Mouse (Mus musculus): ENCODE results near the gene Mepce. TPM values are rescaled to one million over a fixed set of nuclear protein-coding genes. Genes with fewer than 3 reads are reported as not detected.

The Mepce gene
- polyA plus RNA-seq, 1 experiment from 2014 or later = 13.7 TPM

GRCm38 (mm10) chr5:137784546-137784945 lies 2.9 kb downstream of the Mepce start:
- peaks cover 32% of the 10 kb centered on the region for H3K4me1 ChIP-seq (ENCODE audit: insufficient read depth, low read depth, low read length)
- peak overlapping the region; percentile 85 for H3K4me2 ChIP-seq (replicated peaks; ENCODE audit: low read depth, low read length)
- 52% methylated on average over 14 of the region's 14 CpGs for WGBS
- no peak for ATAC-seq
- 0 out of 2 replicates have a peak overlapping the region, but pooled peaks have one; percentile 99 for H3K27ac ChIP-seq (ENCODE audit: low read length)
- DNase-seq (ENCODE audit: low spot score) = no peak
- peak overlapping the region; percentile 63; the same call in 1 of the 2 replicates for H3K4me3 ChIP-seq (ENCODE audit: low read depth, low read length)
- no peaks in the 10 kb centered on the region for H3K27me3 ChIP-seq (replicated peaks; ENCODE audit: insufficient read depth, low read length)
- TF ChIP-seq EP300 (IDR thresholded peaks at IDR 0.05) (no peak), CTCF (IDR thresholded peaks at IDR 0.05) (no peak)
- H3K36me3 ChIP-seq (ENCODE audit: insufficient read depth, low read length) = peaks cover 17% of the 10 kb centered on the region
- no peaks in the 10 kb centered on the region for H3K9me3 ChIP-seq (ENCODE audit: low read length)
- H3K9ac ChIP-seq (replicated peaks; ENCODE audit: low read depth) = peak overlapping the region; percentile 80

- peak overlapping the region; percentile 85 for H3K4me2 ChIP-seq (replicated peaks; ENCODE audit: low read depth, low read length)
- ATAC-seq (no peak), DNase-seq (ENCODE audit: low spot score) (no peak)
- no peak overlapping the region for H3K27ac ChIP-seq (ENCODE audit: low read length)
- H3K36me3 ChIP-seq (ENCODE audit: insufficient read depth, low read length) = peaks cover 17% of the 10 kb centered on the region
- TF ChIP-seq EP300 (IDR thresholded peaks at IDR 0.05) (no peak), CTCF (IDR thresholded peaks at IDR 0.05) (no peak)
- no peak overlapping the region; the same call in 1 of the 2 replicates for H3K4me3 ChIP-seq (ENCODE audit: low read depth, low read length)
- no peaks in the 10 kb centered on the region for H3K27me3 ChIP-seq (replicated peaks; ENCODE audit: insufficient read depth, low read length)
- peaks cover 33% of the 10 kb centered on the region for H3K4me1 ChIP-seq (ENCODE audit: insufficient read depth, low read depth, low read length)
- peak overlapping the region; percentile 27; the same call in 1 of the 2 replicates for H3K9ac ChIP-seq (replicated peaks; ENCODE audit: low read depth)
- no peaks in the 10 kb centered on the region for H3K9me3 ChIP-seq (ENCODE audit: low read length)
- 45% methylated on average over 9 of the region's 9 CpGs for WGBS
Measured at GRCm38 (mm10) chr5:137783901-137784540, 3.4 kb downstream of the Mepce start.

- Histone ChIP-seq H3K9ac (replicated peaks; ENCODE audit: low read depth) (0 out of 2 replicates have a peak overlapping the region, but pooled peaks have one; percentile 27), H3K9me3 (ENCODE audit: low read length) (no peaks in the 10 kb centered on the region), H3K4me2 (replicated peaks; ENCODE audit: low read depth, low read length) (no peak overlapping the region; the same call in 1 of the 2 replicates), H3K4me3 (ENCODE audit: low read depth, low read length) (no peak overlapping the region), H3K27ac (ENCODE audit: low read length) (no peak overlapping the region), H3K4me1 (ENCODE audit: insufficient read depth, low read depth, low read length) (peaks cover 32% of the 10 kb centered on the region), H3K27me3 (replicated peaks; ENCODE audit: insufficient read depth, low read length) (no peaks in the 10 kb centered on the region), H3K36me3 (ENCODE audit: insufficient read depth, low read length) (peaks cover 17% of the 10 kb centered on the region)
- WGBS = 72% methylated on average over 13 of the region's 13 CpGs
- ATAC-seq = no peak
- no peak for DNase-seq (ENCODE audit: low spot score)
- TF ChIP-seq EP300 (IDR thresholded peaks at IDR 0.05) = no peak
- no peak for TF ChIP-seq CTCF (IDR thresholded peaks at IDR 0.05)
Measured at GRCm38 (mm10) chr5:137782776-137783522, 4.5 kb downstream of the Mepce start.

GRCm38 (mm10) chr5:137781661-137782060 lies 5.8 kb downstream of the Mepce start:
- peaks cover 29% of the 10 kb centered on the region for H3K4me1 ChIP-seq (ENCODE audit: insufficient read depth, low read depth, low read length)
- no peaks in the 10 kb centered on the region for H3K27me3 ChIP-seq (replicated peaks; ENCODE audit: insufficient read depth, low read length)
- no peak overlapping the region for H3K4me2 ChIP-seq (replicated peaks; ENCODE audit: low read depth, low read length)
- TF ChIP-seq EP300 (IDR thresholded peaks at IDR 0.05) = no peak
- no peak for TF ChIP-seq CTCF (IDR thresholded peaks at IDR 0.05)
- H3K4me3 ChIP-seq (ENCODE audit: low read depth, low read length) = no peak overlapping the region
- WGBS = 81% methylated on average over 7 of the region's 7 CpGs
- H3K36me3 ChIP-seq (ENCODE audit: insufficient read depth, low read length) = peaks cover 17% of the 10 kb centered on the region
- no peak for DNase-seq (ENCODE audit: low spot score)
- no peak overlapping the region for H3K9ac ChIP-seq (replicated peaks; ENCODE audit: low read depth)
- no peak for ATAC-seq
- H3K27ac ChIP-seq (ENCODE audit: low read length) = no peak overlapping the region
- H3K9me3 ChIP-seq (ENCODE audit: low read length) = no peaks in the 10 kb centered on the region

GRCm38 (mm10) chr5:137779053-137779933 lies 8.2 kb downstream of the Mepce start:
- Histone ChIP-seq H3K9ac (replicated peaks; ENCODE audit: low read depth) (peak overlapping the region; percentile 81), H3K27ac (ENCODE audit: low read length) (peak overlapping the region; percentile 90), H3K27me3 (replicated peaks; ENCODE audit: insufficient read depth, low read length) (no peaks in the 10 kb centered on the region), H3K4me3 (ENCODE audit: low read depth, low read length) (peak overlapping the region; percentile 99), H3K4me2 (replicated peaks; ENCODE audit: low read depth, low read length) (peak overlapping the region; percentile 97), H3K36me3 (ENCODE audit: insufficient read depth, low read length) (peaks cover 17% of the 10 kb centered on the region), H3K9me3 (ENCODE audit: low read length) (no peaks in the 10 kb centered on the region), H3K4me1 (ENCODE audit: insufficient read depth, low read depth, low read length) (peaks cover 20% of the 10 kb centered on the region; the same call in 1 of the 2 replicates)
- DNase-seq (ENCODE audit: low spot score) = peak; percentile 28
- TF ChIP-seq EP300 (IDR thresholded peaks at IDR 0.05) (no peak), CTCF (IDR thresholded peaks at IDR 0.05) (0 out of 2 replicates have a peak, but pooled peaks have one; percentile 12)
- ATAC-seq = peak; percentile 37
- WGBS = 1% methylated on average over 74 of the region's 83 CpGs

All from lung, postnatal 0 days (tissue).